Mouse (Mus musculus) frontal cortex, postnatal 25 days (tissue): ENCODE results near the gene Prss27.
"Not testable (repeated sequence)": the region's sequence is repeated elsewhere in the genome, so short reads cannot be mapped to it uniquely, and the experiment has no call there.

Source experiments
- DNase-seq, 2 experiments: peaks; one replicate each; pipeline ENCODE4 v3.0.0; 2022; ENCODE audit warnings: low spot score in 2 of 2

Gene Prss27

GRCm38 (mm10) chr17:24030551-24030950, 7.4 kb upstream of the Prss27 start:
- DNase-seq: no peak

- DNase-seq: no peak
These were observed 2.9 kb upstream of the Prss27 start for GRCm38 (mm10) chr17:24035087-24035486.

GRCm38 (mm10) chr17:24036954-24037353, 990 bp upstream of the Prss27 start:
- no peak for DNase-seq

- no peak for DNase-seq
These were observed 584 bp upstream of the Prss27 start for GRCm38 (mm10) chr17:24037360-24037759.

- DNase-seq: no peak
These were observed 6.5 kb downstream of the Prss27 start for GRCm38 (mm10) chr17:24044482-24044881.

- no peak for DNase-seq
These were observed 7.7 kb downstream of the Prss27 start for GRCm38 (mm10) chr17:24045608-24046007.

- DNase-seq: no peak
These were observed 8.1 kb downstream of the Prss27 start for GRCm38 (mm10) chr17:24046026-24046425.

GRCm38 (mm10) chr17:24048053-24048452, 10.1 kb downstream of the Prss27 start:
- no peak for DNase-seq

- no peak for DNase-seq
These were observed 11.1 kb downstream of the Prss27 start for GRCm38 (mm10) chr17:24049008-24049407.

- DNase-seq: no peak
These were observed 19.0 kb downstream of the Prss27 start for GRCm38 (mm10) chr17:24056636-24057625.

- no peak for DNase-seq
These were observed 19.8 kb downstream of the Prss27 start for GRCm38 (mm10) chr17:24057730-24058245.

- no peak for DNase-seq
These were observed 24.7 kb downstream of the Prss27 start for GRCm38 (mm10) chr17:24062459-24063155.

GRCm38 (mm10) chr17:24068271-24068670, 30.3 kb downstream of the Prss27 start:
- DNase-seq: no peak

- DNase-seq: no peak
These were observed 31.6 kb downstream of the Prss27 start for GRCm38 (mm10) chr17:24069531-24069930.

- peak; percentile 92 to 96 for DNase-seq
These were observed 35.2 kb downstream of the Prss27 start, which contains the start of gene Kctd5 for GRCm38 (mm10) chr17:24072919-24073696. Gene Kctd5 (minus strand): TSS chr17:24073485.

GRCm38 (mm10) chr17:24077101-24077500, 39.2 kb downstream of the Prss27 start:
- DNase-seq: no peak

GRCm38 (mm10) chr17:24084593-24084992, 46.6 kb downstream of the Prss27 start:
- DNase-seq: no peak

- DNase-seq: not testable (repeated sequence)
These were observed 48.5 kb downstream of the Prss27 start for GRCm38 (mm10) chr17:24086399-24086798.

GRCm38 (mm10) chr17:24090575-24090974, 52.6 kb downstream of the Prss27 start:
- no peak for DNase-seq
